Mouse (Mus musculus): Measurements from ENCODE around the gene Gm14137.

Gm14137 gene

DNA sequence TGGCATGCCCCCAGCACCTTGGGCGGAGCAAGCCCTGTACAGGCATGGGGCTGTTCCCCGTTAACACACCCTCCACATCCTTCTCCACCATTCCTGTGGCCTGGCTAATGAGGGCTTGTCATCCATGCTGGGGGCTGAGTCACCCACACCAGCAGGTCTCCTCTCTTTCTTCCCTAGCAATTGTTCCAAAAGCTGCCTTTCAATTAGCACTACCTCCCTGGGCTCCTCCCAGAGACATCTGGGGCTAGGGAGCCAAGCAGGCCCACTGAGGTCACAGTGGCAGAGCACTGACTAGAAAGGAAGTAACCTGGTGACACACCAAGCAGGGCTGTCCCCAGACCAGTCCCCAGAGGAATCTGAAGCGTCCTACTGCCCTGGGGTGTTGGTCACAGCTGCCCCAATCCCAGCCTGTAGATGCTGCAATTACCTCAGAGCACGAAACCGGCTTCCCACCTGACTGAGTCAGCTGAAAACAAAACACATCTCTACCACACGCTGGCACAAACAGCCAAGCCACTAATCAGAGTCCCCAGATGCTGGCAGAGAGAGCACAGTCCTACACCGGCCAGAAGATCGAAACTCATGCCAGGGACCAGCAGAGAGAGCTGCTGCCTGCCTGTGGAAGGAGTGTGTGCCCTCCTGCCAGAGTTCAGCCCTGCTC lies at the start of gene Gm14137:
Gene Gm14137, plus strand, starts transcription at position 519 of the 661 bp plus-strand sequence.
- DNase-seq = no peak

DNA sequence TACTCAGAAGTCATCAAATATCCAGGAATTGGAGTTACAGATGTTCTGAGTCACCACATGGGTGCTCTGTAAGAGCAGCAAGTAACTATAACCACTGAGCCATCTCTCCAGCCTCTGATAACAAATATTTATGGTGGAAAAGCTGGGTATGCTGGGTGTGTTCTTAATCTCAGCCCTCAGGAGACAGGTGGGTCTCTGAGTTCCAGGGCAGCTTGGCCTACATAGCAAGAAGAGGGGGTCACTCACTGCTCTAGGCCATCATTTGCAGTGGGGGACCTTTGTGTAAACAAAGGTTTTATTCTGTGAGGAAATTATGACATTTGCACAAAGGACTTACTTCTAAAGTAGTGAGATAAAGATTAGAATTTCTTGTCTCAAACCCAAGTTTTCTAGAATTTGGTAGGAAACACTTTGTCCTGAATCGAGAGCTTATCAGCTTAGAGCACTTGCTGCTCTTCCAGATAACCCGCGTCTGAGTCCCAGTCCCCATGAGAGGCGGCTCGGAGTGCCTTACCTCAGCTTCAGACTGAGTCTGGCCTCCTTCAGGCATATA lies 37.9 kb upstream of the Gm14137 start:
- DNase-seq = no peak

DNA sequence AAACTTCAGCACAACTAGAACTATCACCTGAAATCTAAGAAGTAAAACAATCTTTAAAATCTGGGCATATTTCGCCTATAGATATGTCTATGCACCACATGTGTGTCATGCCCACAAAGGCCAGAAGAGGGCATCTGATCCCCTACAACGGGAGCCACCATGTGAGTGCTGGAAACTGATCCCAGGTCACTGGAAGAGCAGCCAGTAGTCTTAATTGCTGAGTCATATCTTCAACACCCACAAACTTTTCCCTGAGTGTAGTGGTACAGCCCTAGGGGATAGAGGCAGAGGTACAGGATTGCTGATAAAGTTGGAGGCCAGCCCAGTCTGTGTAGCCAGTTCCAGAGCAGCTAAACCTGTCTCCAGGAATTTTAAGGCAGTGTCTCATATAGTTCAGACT lies 29.1 kb upstream of the Gm14137 start:
- no peak for DNase-seq

DNA sequence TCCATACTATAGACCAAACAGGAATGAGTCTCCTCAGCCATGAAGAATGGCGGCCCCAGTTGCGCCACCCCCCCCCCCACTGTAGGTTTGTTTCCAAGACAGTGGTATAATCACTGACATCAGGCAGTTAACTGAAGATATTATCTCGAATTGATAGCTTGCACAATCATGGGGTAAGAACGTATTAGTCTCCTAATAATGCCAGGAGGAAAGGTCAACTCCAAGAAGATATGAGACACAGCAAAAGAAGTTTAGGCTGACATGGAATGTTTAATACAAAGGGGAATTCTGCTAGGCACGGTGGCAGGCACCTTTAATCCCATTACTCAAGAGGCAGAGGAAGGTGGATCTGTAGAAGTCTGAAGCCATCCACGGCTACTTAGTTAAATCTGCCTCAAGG lies 27.9 kb upstream of the Gm14137 start:
- no peak for DNase-seq

DNA sequence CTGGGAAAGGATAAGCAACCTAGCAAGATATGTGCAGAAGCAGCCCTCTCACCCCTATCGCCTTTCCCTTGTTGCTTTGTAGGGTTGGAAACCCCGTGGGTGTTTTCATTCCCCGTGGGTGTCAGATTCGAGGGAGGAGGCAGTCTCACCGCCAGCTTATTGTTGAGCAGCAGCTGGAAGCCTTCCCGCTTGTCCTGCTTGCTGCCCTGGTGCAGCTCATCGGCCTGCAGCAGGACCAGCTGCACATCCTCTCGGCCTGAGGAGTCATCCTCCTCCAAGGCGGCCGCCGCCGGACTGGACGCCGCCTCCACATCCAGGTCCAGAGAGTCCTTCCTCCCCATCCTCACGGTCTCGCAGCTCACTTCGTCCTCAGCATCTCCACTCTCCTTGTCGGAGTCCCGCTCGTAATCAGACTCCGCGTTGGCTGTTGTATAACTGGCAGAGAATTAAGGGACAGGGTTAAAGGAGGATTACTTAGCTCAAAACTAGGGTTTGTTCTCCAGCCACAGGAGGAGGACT lies 27.1 kb upstream of the Gm14137 start:
- DNase-seq = no peak

DNA sequence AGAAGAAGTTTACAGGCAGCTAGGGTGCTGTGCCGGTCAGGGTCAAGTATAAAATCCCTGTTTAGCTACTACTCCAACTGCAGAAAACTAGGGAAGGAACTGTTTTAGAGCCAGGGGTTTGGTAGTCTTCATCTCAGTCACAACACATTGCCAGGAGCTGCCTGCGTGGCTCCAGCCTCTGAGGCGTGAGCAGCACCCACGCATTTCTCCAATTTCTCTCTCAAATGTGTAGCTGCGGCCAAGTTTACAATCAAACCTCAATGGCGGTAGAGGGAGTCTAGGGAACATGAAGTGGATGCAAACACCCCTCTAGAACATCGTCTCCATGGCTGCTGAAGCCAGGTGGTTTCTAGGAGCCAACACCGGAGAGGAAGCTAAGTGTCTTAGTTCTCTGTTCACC lies 26.5 kb upstream of the Gm14137 start:
- no peak for DNase-seq

DNA sequence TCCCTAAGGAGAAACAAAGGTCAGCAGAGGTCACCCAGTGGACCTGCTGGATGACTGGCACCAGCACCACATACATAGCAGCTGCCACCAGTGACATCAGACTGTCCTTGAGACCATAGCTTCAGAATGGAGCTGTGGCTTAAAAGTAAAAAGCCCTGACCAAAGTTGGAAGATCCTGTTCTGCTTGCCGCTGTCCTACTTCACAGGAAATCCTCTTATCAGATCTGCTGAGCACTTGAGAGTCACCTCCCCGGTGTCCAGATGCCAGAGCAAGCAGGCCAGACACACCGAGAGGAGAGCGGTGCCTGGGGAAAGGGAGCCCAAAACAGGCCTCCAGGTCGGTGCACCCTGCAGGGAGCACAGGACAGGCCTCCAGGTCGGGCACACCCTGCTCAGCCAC lies 22.1 kb upstream of the Gm14137 start:
- DNase-seq = no peak

DNA sequence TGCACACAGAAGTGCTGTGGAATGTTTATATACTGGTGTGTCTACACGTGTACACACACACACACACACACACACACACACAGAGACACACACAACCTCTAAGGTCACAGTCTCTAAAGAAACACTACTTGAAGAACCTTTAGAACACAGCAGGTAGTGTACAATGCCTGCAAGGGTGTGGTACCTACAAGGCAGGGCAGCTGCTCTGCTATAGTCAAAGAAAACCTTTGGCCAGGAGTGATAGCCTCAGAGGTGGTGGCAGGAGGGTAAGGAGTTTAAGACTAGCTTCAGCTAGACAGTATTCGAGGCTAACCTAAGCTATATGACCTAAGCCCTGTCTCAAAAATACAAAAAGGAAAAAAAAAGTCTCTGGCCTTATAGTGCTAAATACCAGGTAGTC lies 19.6 kb upstream of the Gm14137 start:
- no peak for DNase-seq

DNA sequence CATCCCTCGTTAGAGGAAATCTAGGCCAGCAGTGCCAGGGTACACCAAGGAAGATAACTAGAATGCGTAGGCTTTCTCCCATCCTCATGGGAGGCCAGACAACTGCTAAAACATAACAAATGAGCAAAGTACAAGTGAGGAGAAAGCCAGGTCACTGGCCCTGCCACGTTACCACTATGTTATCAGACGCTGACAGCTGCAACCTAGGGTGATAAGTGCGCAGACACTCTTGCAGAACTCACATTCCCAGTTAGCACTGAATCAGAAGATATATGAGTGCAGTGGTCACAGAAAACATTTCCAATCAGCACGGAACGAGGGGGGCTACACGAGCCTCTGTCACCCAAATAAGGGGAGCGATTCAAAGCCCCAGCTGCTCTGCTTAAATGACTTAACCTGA lies 18.9 kb upstream of the Gm14137 start:
- no peak for DNase-seq

DNA sequence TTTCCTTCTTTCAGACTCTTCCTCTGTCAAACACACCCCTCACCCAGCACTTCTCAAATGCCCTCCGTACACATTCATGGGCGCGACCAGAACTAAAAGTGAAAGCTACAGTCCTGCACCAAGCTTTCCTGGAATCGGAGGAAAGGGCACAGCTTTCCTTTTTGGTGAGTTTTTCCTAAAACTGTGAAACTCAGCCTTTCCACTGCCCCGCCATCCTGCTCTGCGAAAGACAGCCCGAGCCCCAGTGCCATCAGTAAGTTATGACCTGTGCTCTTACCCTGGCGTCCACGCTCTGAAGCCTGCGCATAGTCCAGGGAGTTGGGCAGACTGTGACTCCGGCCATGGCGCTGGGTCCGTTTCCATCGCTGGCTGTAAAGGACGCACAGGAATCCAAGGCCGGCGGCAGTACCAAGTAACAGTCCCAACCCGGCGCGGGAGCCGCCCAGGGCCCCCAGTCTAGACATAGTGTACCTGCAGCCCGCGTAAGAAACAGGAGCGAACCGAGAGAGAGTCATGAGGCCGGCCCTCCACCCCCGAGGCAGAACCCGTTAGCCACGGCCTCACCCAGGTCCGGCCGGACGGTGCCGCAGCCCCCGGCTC lies 18.1 kb upstream of the Gm14137 start:
- peak; percentile 22 for DNase-seq

DNA sequence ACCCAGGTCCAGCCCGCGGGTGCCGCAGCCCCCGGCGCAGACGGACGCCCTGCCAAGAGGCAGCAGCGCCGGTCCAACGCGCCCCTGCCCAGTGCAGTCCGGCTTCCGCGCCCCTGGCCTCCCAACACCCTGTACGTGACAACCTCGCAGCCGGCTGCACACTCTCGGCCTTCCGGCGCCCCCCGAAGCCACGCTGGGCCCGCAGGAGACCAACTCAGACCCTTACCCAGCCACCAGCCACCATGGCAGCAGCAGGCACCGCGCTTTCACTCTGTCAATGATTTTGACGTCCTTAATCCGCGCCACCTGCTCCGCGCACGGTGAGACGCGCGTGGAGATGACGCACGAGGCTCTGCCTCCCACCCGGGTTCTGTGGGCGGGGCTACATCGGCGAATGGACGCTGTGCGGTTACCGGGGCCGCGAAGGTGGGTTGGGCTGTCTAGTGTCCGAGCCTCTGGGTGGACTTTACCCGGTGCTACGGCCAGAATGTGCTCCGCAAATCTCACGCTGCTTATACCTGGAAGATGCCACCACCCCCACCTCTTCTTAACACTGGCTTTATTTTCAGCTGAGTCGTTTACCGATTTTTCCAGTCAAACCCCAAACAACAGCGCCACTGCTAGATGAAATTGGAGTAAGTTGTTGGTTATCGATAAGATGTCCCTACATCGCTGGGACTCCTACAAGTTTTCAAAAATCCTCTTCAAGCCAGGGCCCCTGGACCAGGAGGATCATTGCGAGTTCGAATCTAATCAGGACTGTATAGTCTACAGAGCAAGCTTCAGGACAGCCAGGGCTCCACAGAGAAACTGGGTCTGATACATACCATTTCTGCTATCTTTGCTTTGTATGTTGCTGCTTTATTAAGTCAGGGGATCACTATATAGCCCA lies 17.4 kb upstream of the Gm14137 start, which contains the start of gene Rmdn3:
Gene Rmdn3, minus strand, starts transcription at position 354 of the 892 bp plus-strand sequence.
- peak; percentile 96 for DNase-seq

DNA sequence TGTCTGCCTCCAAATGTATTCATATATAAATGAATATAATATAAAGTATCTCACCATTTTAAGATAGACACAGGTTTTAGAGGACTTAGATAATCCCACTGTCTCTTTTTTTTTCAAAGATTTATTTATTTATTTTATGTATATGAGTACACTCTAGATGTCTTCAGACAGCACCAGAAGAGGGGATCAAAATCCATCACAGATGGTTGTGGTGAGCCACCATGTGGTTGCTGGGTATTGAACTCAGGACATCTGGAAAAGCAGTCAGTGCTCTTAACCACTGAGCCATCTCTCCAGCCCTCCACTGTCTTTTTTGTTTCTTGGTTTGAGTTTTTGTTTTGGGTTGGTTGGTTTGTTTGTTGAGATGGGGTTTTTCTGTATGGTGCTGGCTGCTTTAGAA lies 16.5 kb upstream of the Gm14137 start:
- DNase-seq = no peak

DNA sequence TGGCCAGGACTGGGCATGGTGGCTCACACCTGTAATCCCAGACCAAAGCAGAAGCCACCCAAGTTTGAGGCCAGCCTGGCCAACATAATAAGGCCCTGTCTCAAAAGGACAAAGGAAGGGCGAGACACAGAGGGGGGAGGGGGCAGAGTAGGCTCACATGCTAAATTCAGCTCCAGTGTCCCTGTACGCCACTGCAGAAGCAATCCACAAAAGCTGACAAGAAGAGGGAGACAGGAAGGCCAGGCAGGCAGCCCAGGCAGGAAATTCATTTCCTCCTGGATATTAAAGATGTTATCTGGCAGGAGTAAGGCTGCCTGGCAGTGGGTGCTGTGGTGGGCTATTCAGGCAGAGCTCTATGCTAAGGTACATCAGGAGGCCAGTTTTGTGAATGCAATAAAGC lies 13.1 kb upstream of the Gm14137 start:
- no peak for DNase-seq

DNA sequence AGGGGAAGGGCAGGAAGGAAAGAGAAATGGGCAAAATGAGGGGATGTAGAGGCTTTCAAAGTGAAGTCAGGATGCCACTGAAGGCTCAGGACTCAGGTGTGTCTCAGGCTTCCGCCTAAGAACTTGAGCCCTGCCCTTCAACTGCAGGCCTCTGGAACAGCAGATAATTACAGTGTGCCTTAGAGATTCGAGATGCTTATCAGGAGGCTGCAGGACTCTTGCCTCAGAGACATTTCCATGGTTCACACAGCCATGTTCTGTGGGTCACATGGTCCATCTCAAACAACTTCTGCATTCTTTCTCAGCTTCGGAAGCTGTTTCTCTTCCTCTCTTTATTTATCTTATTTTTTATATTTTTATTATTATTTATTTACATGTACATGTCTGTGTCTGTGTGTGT lies 11.2 kb upstream of the Gm14137 start:
- no peak for DNase-seq

DNA sequence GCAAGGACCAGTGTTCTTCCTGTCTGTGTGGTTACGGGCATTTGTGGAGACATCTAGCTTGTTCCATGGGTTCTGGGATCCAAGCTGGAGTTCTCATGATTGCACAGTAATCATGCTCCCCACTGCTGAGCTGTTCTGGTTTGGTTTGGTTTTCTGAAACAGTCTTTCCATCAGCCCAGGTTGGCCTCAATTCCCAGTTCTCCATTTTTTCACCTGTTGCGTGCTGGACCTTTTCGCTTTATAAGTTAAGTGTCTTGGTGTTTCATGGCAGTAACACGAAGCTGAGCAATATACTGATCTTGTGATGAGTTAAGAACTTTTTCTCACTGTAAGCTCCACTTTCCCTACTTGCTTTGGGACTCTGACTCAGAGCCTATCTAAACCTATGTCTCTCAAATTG lies 10.3 kb upstream of the Gm14137 start:
- no peak for DNase-seq

DNA sequence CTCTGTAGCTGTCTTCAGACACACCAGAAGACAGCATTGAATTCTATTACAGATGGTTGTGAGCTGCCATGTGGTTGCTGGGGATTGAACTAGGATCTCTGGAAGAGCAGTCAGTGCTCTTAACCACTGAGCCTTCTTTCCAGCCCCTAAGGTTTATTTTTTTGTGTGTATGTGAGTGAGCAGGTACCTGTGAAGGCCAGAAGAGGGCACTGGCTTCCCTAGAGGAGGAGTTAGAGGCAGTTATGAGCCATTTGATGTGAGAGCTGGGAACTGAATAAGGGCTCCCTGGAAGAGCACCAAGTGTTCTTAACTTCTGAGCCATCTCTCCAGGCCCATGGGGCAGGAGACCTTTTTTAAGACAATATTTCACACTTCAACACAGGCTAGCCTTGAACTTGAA lies 8.9 kb upstream of the Gm14137 start:
- DNase-seq = no peak

DNA sequence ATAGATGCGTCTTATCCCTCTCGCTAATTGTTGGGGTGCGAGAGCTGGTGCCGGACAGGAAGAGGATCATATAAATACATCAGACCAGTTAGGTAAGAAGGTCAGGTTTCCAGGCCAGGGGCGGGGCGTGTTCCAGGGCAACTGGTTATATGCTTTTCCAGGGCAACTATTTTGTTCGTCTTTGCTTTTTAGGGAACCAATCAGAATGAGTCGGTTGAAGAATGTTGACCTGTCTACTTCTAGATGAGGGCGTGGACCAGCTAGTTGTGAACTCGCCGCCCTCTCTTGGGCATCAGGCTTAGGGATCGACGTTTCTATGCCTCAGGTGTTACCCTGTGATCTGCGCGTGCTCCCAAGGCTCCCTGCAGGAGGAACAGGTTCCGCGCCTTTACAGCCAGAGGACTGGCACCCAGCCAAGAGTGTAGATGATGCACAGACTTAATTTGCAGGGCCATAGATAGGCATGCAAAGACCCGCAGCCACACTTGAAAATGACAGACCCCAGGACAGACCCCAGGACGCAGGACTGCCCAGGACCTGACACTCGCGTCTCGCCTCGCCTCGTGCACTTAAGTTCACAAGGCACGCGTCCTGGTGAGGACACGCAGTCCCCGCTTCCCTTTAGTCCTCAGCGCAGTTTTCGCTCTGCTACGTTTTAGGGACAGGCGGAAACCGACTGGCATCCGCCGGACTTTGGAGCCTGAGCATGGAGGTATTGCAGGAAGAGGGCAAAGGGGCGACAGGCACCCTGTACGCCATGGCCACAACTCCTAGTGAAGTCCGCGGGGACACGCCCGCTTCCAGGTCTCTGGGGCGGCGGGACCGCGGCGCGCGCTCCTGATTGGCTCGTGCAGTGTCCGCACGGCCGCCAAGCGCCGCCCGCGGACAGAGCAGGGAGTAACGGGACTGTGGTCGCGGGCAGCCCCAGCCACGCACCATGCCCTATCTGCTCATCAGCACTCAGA lies 7.1 kb upstream of the Gm14137 start, which contains the start of gene Gchfr:
Gene Gchfr, plus strand, starts transcription at position 873 of the 965 bp plus-strand sequence.
- DNase-seq = peak; percentile 32

DNA sequence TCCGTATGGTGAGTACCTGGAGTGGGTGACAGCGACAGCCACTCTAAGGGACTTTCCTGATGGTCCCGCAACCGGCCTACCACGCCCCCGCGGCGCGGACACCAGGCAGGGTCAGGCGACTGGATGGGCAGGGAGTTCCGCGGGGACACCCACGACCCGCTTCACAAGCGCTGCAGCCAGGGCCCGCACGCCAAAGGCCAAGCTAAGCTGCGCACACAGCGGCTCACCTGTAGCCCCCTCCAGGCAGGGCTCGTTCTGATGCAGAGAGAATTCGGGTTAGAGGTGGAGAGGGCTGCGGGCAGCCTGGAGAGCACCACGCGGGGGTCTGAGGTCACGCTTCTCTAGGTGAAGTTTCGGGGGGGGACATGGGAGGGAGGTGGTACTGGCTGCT lies 6.4 kb upstream of the Gm14137 start:
- no peak for DNase-seq

DNA sequence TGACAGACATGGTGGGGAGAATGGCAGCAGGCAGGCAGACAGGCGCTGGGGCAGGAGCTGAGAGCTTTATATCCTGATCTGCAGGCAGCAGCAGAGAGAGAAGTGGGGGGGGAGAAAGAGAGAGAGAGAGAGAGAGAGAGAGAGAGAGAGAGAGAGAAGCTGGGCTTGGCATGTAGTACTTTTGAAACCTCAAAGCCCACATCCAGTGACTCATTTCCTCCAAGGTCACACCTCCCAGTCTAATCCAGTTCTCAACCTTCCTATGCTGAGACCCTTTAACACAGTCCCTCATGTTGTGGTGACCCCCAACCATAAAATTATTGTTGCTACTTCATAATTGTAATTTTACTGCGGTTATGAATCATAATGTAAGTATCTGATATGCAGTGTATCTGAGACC lies 4.0 kb upstream of the Gm14137 start:
- no peak for DNase-seq

DNA sequence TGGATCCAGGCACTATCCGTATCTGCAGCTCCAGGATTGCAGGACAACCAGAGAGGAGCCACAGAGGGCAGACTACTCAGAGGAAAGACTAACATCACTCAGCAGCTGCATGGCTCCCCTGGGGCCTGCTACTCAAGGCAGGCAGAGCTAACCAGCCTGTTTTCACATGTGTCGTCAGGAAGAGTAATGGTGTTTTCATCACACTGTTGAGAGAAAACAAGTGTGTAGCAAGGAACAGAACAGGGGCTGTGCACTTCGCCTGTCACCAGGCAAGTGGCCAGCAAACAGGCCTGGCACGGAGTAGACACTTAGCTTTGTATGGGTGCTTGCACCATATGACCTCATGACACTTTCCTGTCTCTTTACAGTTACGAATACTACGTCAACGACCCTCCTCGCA lies 2.7 kb upstream of the Gm14137 start:
- DNase-seq = no peak

DNA sequence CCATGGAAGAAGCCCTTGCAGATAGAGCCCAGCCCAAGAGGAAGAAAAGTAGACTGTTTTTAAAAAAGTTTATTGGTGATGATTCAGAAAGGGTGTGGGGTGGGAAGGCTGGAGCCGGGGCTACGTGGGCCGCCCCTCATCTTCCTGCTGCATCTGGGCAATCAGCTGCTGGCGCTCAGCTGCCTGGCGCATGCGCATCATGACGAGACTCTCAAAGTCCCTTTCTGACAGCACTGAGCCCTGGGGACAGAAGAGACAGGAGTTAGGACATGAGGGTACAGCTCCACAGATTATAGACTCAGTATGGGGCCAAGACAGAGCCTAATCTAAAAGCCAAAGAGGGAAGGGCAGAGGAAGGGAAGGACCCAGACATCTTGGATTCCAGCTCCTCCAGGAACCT lies 1.9 kb upstream of the Gm14137 start:
- no peak for DNase-seq

Measured in right cerebral cortex, postnatal 14 days (tissue).